Mouse (Mus musculus) liver, postnatal 0 days (tissue): ENCODE measurements around the gene Ahr. TPM values are rescaled to one million over a fixed set of nuclear protein-coding genes. Genes with fewer than 3 reads are reported as not detected.

Experiments
- ATAC-seq: fragments of 200-750 bp; cut with Nextera tagmentation; 2 replicates; pipeline ENCODE4 v1.8.0; 2017; ENCODE audit warnings: mild to moderate bottlenecking, moderate library complexity
- DNase-seq: peaks from one replicate; pipeline ENCODE4 v3.0.0-alpha.2; 2016
- H3K27ac ChIP-seq: fragments of 300-500 bp; sonication (generic); 2 replicates; pipeline ENCODE4 v1.5.1; 2014; ENCODE audit warnings: antibody characterized with exemption, moderate library complexity, mild to moderate bottlenecking, low read depth
- H3K27me3 ChIP-seq: fragments of 300-500 bp; sonication (generic); 2 replicates; pipeline ENCODE4 v1.6.1; 2014; ENCODE audit warnings: low read length, control low read depth, mixed read lengths; ENCODE audit not compliant: insufficient read depth
- H3K36me3 ChIP-seq: fragments of 300-500 bp; sonication (generic); replicated peaks from 2 replicates; pipeline ENCODE4 v1.6.1; 2014; ENCODE audit warnings: mild to moderate bottlenecking, control low read depth, low read length, moderate library complexity, mixed read lengths; ENCODE audit not compliant: insufficient read depth
- H3K4me1 ChIP-seq: fragments of 300-500 bp; sonication (generic); 2 replicates; pipeline ENCODE4 v1.6.1; 2014; ENCODE audit warnings: antibody characterized with exemption, mild to moderate bottlenecking, control low read depth; ENCODE audit not compliant: insufficient read depth
- H3K4me2 ChIP-seq: fragments of 300-500 bp; sonication (generic); 2 replicates; pipeline ENCODE4 v1.6.1; 2014; ENCODE audit warnings: low read depth, mild to moderate bottlenecking, low read length, moderate library complexity, mixed read lengths
- H3K4me3 ChIP-seq: fragments of 300-500 bp; sonication (generic); 2 replicates; pipeline ENCODE4 v1.5.1; 2014; ENCODE audit warnings: low read depth, low read length
- H3K9ac ChIP-seq: fragments of 300-500 bp; sonication (generic); replicated peaks from 2 replicates; pipeline ENCODE4 v1.6.1; 2014; ENCODE audit warnings: mild to moderate bottlenecking, moderate library complexity
- H3K9me3 ChIP-seq: fragments of 300-500 bp; sonication (generic); 2 replicates; pipeline ENCODE4 v1.6.1; 2016; ENCODE audit warnings: mild to moderate bottlenecking, control low read depth, low read length, mixed read lengths
- CTCF ChIP-seq: sonication (generic); IDR thresholded peaks from 2 replicates; pipeline ENCODE4 v1.5.1; 2016; ENCODE audit warnings: antibody characterized with exemption, low read depth
- EP300 ChIP-seq: IDR thresholded peaks from 2 replicates; pipeline ENCODE4 v1.6.1; 2016; ENCODE audit warnings: antibody characterized with exemption, low read depth, mild to moderate bottlenecking
- whole genome bisulfite sequencing: fragments of 180-500 bp; shearing (Covaris S2); extraction: QIAGEN DNeasy Blood & Tissue Kit; methylation state at CpG from one replicate; pipeline ENCODE4 v1.1.7; 2014; ENCODE audit not compliant: insufficient replicate concordance; 5-methylcytosine and 5-hydroxymethylcytosine counted together
- polyA plus RNA-seq: library from polyadenylated mRNA; unstranded; fragments of >200 nt; fragmentation: Nextera tagmentation; extraction: Ambion mirVana; gene quantifications from 2 replicates; pipeline ENCODE4 v1.2.1, GENCODE M21; 2015

The Ahr gene
- 3.6 and 6.2 TPM in 2 replicates for polyA plus RNA-seq

- TF ChIP-seq CTCF (no peak), EP300 (no peak)
- Histone ChIP-seq H3K36me3 (no peaks in the 10 kb centered on the region; the same call in 1 of the 2 replicates), H3K9ac (peak within 1 kb of the TSS; percentile 72), H3K4me2 (peak within 1 kb of the TSS; percentile 91), H3K9me3 (no peaks in the 10 kb centered on the region), H3K27me3 (no peaks in the 10 kb centered on the region), H3K27ac (peak within 1 kb of the TSS; percentile 88), H3K4me1 (peaks cover 8% of the 10 kb centered on the region; the same call in 1 of the 2 replicates), H3K4me3 (peak within 1 kb of the TSS; percentile 82)
- peak; percentile 93 for ATAC-seq
- DNase-seq: peak; percentile 93
- WGBS: under 1% methylated on average over 36 of the region's 52 CpGs
Observed at GRCm38 (mm10) chr12:35534754-35535236, at the start of gene Ahr. Gene Ahr, minus strand, starts transcription at chr12:35535038.

GRCm38 (mm10) chr12:35578826-35579225 is 44.0 kb upstream of the Ahr start:
- DNase-seq (no peak), ATAC-seq (peak; percentile 59)
- WGBS: 50% methylated on average over 4 of the region's 4 CpGs
- Histone ChIP-seq H3K27ac (no peak overlapping the region), H3K4me2 (no peak overlapping the region), H3K9me3 (no peaks in the 10 kb centered on the region), H3K36me3 (no peaks in the 10 kb centered on the region), H3K4me3 (no peak overlapping the region), H3K4me1 (no peaks in the 10 kb centered on the region), H3K9ac (no peak overlapping the region), H3K27me3 (no peaks in the 10 kb centered on the region)
- TF ChIP-seq CTCF (no peak), EP300 (no peak)

- WGBS: 53% methylated on average over 4 of the region's 4 CpGs
- Histone ChIP-seq H3K4me3 (no peak overlapping the region), H3K9me3 (no peaks in the 10 kb centered on the region), H3K9ac (no peak overlapping the region), H3K36me3 (no peaks in the 10 kb centered on the region), H3K4me1 (no peaks in the 10 kb centered on the region), H3K27me3 (no peaks in the 10 kb centered on the region), H3K4me2 (no peak overlapping the region), H3K27ac (no peak overlapping the region)
- DNase-seq (no peak), ATAC-seq (no peak)
- TF ChIP-seq EP300 (no peak), CTCF (no peak)
Observed at GRCm38 (mm10) chr12:35576107-35576506, 41.3 kb upstream of the Ahr start.

GRCm38 (mm10) chr12:35573713-35574112 is 38.9 kb upstream of the Ahr start:
- Histone ChIP-seq H3K27ac (no peak overlapping the region), H3K4me3 (no peak overlapping the region), H3K9ac (no peak overlapping the region), H3K27me3 (no peaks in the 10 kb centered on the region), H3K4me1 (no peaks in the 10 kb centered on the region), H3K9me3 (no peaks in the 10 kb centered on the region), H3K36me3 (no peaks in the 10 kb centered on the region), H3K4me2 (no peak overlapping the region)
- DNase-seq (no peak), ATAC-seq (no peak)
- TF ChIP-seq CTCF (no peak), EP300 (no peak)
- 42% methylated on average over 2 of the region's 2 CpGs for WGBS

GRCm38 (mm10) chr12:35562826-35563225 is 28.0 kb upstream of the Ahr start:
- TF ChIP-seq EP300 (no peak), CTCF (no peak)
- 58% methylated on average over 3 of the region's 3 CpGs for WGBS
- ATAC-seq (no peak), DNase-seq (no peak)
- Histone ChIP-seq H3K4me3 (no peak overlapping the region), H3K27ac (no peak overlapping the region), H3K4me2 (no peak overlapping the region), H3K9ac (no peak overlapping the region), H3K27me3 (no peaks in the 10 kb centered on the region), H3K36me3 (no peaks in the 10 kb centered on the region), H3K9me3 (no peaks in the 10 kb centered on the region), H3K4me1 (no peaks in the 10 kb centered on the region)

- H3K27ac ChIP-seq: no peak overlapping the region
- no peaks in the 10 kb centered on the region for H3K27me3 ChIP-seq
- ATAC-seq: no peak
- TF ChIP-seq EP300: no peak
- TF ChIP-seq CTCF: no peak
- 75% methylated on average over 2 of the region's 2 CpGs for WGBS
- no peak for DNase-seq
- no peak overlapping the region for H3K4me2 ChIP-seq
- no peak overlapping the region for H3K9ac ChIP-seq
- H3K4me1 ChIP-seq: no peaks in the 10 kb centered on the region
- H3K4me3 ChIP-seq: no peak overlapping the region
- no peaks in the 10 kb centered on the region for H3K36me3 ChIP-seq
- no peaks in the 10 kb centered on the region for H3K9me3 ChIP-seq
Observed at GRCm38 (mm10) chr12:35558868-35559267, 24.0 kb upstream of the Ahr start.
